Mouse (Mus musculus): ENCODE results near the gene Cd300ld.
"Not testable (repeated sequence)": the region's sequence is repeated elsewhere in the genome, so short reads cannot be mapped to it uniquely, and the experiment has no call there.

DNA sequence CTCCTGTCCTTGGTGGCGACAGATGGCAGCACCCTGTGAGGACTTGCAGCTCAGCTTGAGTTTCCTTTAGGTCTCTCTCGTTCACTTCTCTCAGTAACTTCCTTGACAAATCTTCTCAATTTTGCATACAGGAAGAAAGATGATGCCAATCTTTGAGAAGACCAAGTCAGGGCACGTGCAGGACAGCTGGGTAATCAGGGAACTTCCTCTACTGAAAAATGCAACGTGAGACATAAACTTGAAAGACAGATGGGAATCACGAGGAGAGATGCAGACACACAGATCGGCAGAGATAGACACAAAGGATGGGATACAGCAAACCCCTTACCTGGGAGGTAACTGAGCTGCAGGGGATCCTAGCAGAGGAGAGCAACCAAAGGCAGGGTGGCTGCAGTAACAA lies 47.9 kb upstream of the Cd300ld start, which contains the start of gene Cd300ld5:
- not testable (repeated sequence) for TF ChIP-seq CTCF (IDR thresholded peaks at IDR 0.05; ENCODE audit: control insufficient read depth, insufficient read depth, low read length); POLR2A (IDR thresholded peaks at IDR 0.05; ENCODE audit: borderline replicate concordance, control insufficient read depth, low read depth, low read length)
